8 mouse cellular contexts compared by ENCODE assay signal in the genomic region with DNA sequence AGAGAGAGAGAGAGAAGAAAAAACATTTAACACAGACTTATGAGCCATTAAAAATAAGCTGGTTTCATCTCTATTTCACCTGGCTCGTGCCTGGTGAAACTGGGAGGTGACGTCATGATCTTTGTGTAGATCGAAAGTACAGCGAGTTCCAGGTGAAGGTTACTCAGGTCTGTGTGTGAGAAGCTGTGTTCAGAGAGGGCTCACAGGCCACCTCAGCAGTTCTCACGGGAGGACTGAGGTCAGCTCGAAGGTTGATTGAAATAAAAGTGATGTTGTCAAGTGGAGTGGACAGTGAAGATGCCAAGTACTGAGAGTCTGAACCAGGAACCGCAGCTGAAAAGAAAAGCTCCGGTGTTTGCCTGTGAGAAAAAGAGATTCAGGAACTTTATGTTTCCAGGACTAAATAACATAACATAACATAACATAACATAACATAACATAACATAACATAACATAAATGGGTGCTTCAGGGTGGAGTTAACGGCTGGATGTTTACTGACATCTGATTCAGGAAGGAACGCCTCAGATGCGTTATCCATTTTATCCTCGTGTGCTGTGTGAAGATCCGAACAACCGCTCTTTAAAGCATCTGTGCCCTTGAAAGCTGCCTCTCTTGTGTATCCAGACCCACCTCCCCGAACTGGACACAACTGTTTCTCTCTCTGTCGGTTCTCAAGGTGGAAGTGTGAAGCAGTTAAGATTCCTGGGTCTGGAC. TPM values are rescaled to one million over a fixed set of nuclear protein-coding genes. Genes with fewer than 3 reads are reported as not detected.
DNase-seq lines count a peak whose midpoint lies in the region; ATAC-seq lines count a peak whose summit lies in the region.

No protein-coding gene starts in this region.

- H3K27ac ChIP-seq in midbrain, embryonic 10.5 days (replicated peaks): no peak overlapping the region
- no peak overlapping the region for H3K27ac ChIP-seq in midbrain, embryonic 11.5 days (ENCODE audit: low read depth, low read length)
- no peak overlapping the region for H3K27ac ChIP-seq in neural tube, embryonic 13.5 days (replicated peaks)

- H3K27me3 ChIP-seq in midbrain, embryonic 10.5 days (ENCODE audit: low read depth, poor library complexity, severe bottlenecking): no peaks in the 10 kb centered on the region
- H3K27me3 ChIP-seq in midbrain, embryonic 11.5 days (ENCODE audit: control insufficient read depth, insufficient read depth, low read length): no peaks in the 10 kb centered on the region
- no peaks in the 10 kb centered on the region for H3K27me3 ChIP-seq in neural tube, embryonic 13.5 days

- H3K9ac ChIP-seq in midbrain, embryonic 11.5 days (ENCODE audit: low read length): no peak overlapping the region
- no peak overlapping the region for H3K9ac ChIP-seq in neural tube, embryonic 13.5 days

- H3K4me2 ChIP-seq in midbrain, embryonic 11.5 days: no peak overlapping the region; the same call in 1 of the 2 replicates
- peak overlapping the region; percentile 38; the same call in 1 of the 2 replicates for H3K4me2 ChIP-seq in neural tube, embryonic 13.5 days

- ATAC-seq in midbrain, embryonic 11.5 days (ENCODE audit: low FRiP score): no peak
- ATAC-seq in erythroblast, adult 5-6 weeks (replicated peaks; ENCODE audit: low FRiP score, poor library complexity, severe bottlenecking): 0 out of 2 replicates have a peak, but pooled peaks have one; percentile 33
- ATAC-seq in neural tube, embryonic 13.5 days (ENCODE audit: low read depth): no peak

- intact Hi-C loops in left cerebral cortex, postnatal 14 days (cut with DNase I): no loop called here

- no peaks in the 10 kb centered on the region for H3K9me3 ChIP-seq in midbrain, embryonic 10.5 days (replicated peaks)
- H3K9me3 ChIP-seq in midbrain, embryonic 11.5 days (ENCODE audit: control insufficient read depth, low read length): no peaks in the 10 kb centered on the region
- H3K9me3 ChIP-seq in neural tube, embryonic 13.5 days: no peaks in the 10 kb centered on the region

- no peaks in the 10 kb centered on the region for H3K36me3 ChIP-seq in midbrain, embryonic 10.5 days
- H3K36me3 ChIP-seq in midbrain, embryonic 11.5 days (ENCODE audit: control insufficient read depth, insufficient read depth, low read length): no peaks in the 10 kb centered on the region
- H3K36me3 ChIP-seq in neural tube, embryonic 13.5 days: no peaks in the 10 kb centered on the region

- peaks cover 25% of the 10 kb centered on the region for H3K4me1 ChIP-seq in midbrain, embryonic 10.5 days
- H3K4me1 ChIP-seq in midbrain, embryonic 11.5 days (ENCODE audit: control insufficient read depth, insufficient read depth, low read length): no peaks in the 10 kb centered on the region; the same call in 1 of the 2 replicates
- H3K4me1 ChIP-seq in neural tube, embryonic 13.5 days (replicated peaks): peaks cover 10% of the 10 kb centered on the region

- H3K4me3 ChIP-seq in midbrain, embryonic 10.5 days: peak overlapping the region; percentile 39
- no peak overlapping the region for H3K4me3 ChIP-seq in midbrain, embryonic 11.5 days (ENCODE audit: low read depth, low read length)
- no peak overlapping the region for H3K4me3 ChIP-seq in neural tube, embryonic 13.5 days

- WGBS in midbrain, embryonic 10.5 days: 80% methylated on average over 16 of the region's 16 CpGs
- WGBS in midbrain, embryonic 11.5 days: 78% methylated on average over 16 of the region's 16 CpGs
- WGBS in neural tube, embryonic 13.5 days: 76% methylated on average over 16 of the region's 16 CpGs

- no peak for DNase-seq in midbrain, embryonic 10.5 days (ENCODE audit: low spot score)
- DNase-seq in midbrain, embryonic 11.5 days (ENCODE audit: low spot score, missing footprints): no peak
- peak; percentile 7 to 24 for DNase-seq in kidney, postnatal 36 days
- DNase-seq in left cerebral cortex, postnatal 14 days (ENCODE audit: low spot score in 2 of 2): no peak
- no peak for DNase-seq in cerebellum, adult 18-20 months
- DNase-seq in right cerebral cortex, adult 2 months (ENCODE audit: low spot score in 2 of 2): no peak

RNA-seq across cellular contexts. Expression of a gene that starts 41.7 kb away (rescaled TPM):
- polyA plus RNA-seq in midbrain, embryonic 10.5 days (2016; fragmentation: Nextera tagmentation; extraction: Ambion mirVana): 0.36 and 0.92 TPM in 2 replicates
- polyA plus RNA-seq in midbrain, embryonic 11.5 days (2014; fragmentation: Nextera tagmentation; extraction: Ambion mirVana): 1.2 and 1.4 TPM in 2 replicates
- 0.38 and 0.42 TPM in 2 replicates for total RNA-seq in erythroblast, adult 5-6 weeks (2015; ENCODE audit: low replicate concordance)
- 0.09 and 0.70 TPM in 2 replicates for total RNA-seq in erythroblast, adult 5-6 weeks (2017; ENCODE audit: low replicate concordance)
- polyA plus RNA-seq in neural tube, embryonic 13.5 days (2015; fragmentation: Nextera tagmentation; extraction: Ambion mirVana): 2.2 and 4.1 TPM in 2 replicates
- total RNA-seq in left cerebral cortex, postnatal 14 days (2021): 1 to 10 TPM; 4.1 to 5.2 TPM

Comparison
In these comparisons a context has a peak if more than half of its experiments do, and no peak if none do; other contexts are left out.
1. DNase-seq: peak in kidney, postnatal 36 days (2 of 2); none in midbrain, embryonic 10.5 days (single experiment), midbrain, embryonic 11.5 days (single experiment), left cerebral cortex, postnatal 14 days (0 of 2), cerebellum, adult 18-20 months (0 of 2) and right cerebral cortex, adult 2 months (0 of 2).